Mouse (Mus musculus): ENCODE data around the gene Card10. TPM values are rescaled to one million over a fixed set of nuclear protein-coding genes. Genes with fewer than 3 reads are reported as not detected.

Card10 gene
- total RNA-seq, 1 experiment: 5.0 TPM

- no peak for TF ChIP-seq CHD2 (IDR thresholded peaks at IDR 0.05; ENCODE audit: low read depth, low read length)
- TF ChIP-seq ZNF384 (IDR thresholded peaks at IDR 0.05; ENCODE audit: low read depth, low read length): no peak
- no peak for TF ChIP-seq HCFC1 (IDR thresholded peaks at IDR 0.05; ENCODE audit: borderline replicate concordance, insufficient read depth, low read length)
- TF ChIP-seq MAFK (IDR thresholded peaks at IDR 0.05; ENCODE audit: insufficient read depth, low read depth, low read length): no peak
- no peak for TF ChIP-seq ZC3H11A (IDR thresholded peaks at IDR 0.05; ENCODE audit: borderline replicate concordance, low read depth, low read length)
- DNase-seq (ENCODE audit: low read depth, low spot score): no peak
- no peaks in the 10 kb centered on the region for H3K9me3 ChIP-seq (ENCODE audit: control insufficient read depth, insufficient read depth, low read depth, low read length)
- no peaks in the 10 kb centered on the region for H3K36me3 ChIP-seq (ENCODE audit: control insufficient read depth, insufficient read depth, low read length, poor library complexity, severe bottlenecking)
- H3K27ac ChIP-seq (ENCODE audit: insufficient read depth, low read depth, low read length, poor library complexity, severe bottlenecking): no peak overlapping the region
- H3K4me1 ChIP-seq (ENCODE audit: control insufficient read depth in 2 of 2, insufficient read depth in 2 of 2, low read length in 2 of 2, poor library complexity in 1 of 2): no peaks in the 10 kb centered on the region
- H3K4me3 ChIP-seq (ENCODE audit: insufficient read depth in 1 of 2, low read depth in 1 of 2, low read length in 2 of 2, poor library complexity in 1 of 2, severe bottlenecking in 1 of 2): no peak overlapping the region
- no peak overlapping the region for H3K9ac ChIP-seq (ENCODE audit: insufficient read depth, low read depth, low read length, poor library complexity, severe bottlenecking)
- in situ Hi-C loops (cut with MboI; ENCODE audit: low sequenced_read_pairs in 2 of 2, unreplicated experiment in 2 of 2): no loop called here
These were observed 46.7 kb downstream of the Card10 start for GRCm38 (mm10) chr15:78755966-78756725.

- TF ChIP-seq ZNF384 (IDR thresholded peaks at IDR 0.05; ENCODE audit: low read depth, low read length) (no peak), ZC3H11A (IDR thresholded peaks at IDR 0.05; ENCODE audit: borderline replicate concordance, low read depth, low read length) (no peak), MAFK (IDR thresholded peaks at IDR 0.05; ENCODE audit: insufficient read depth, low read depth, low read length) (no peak), HCFC1 (IDR thresholded peaks at IDR 0.05; ENCODE audit: borderline replicate concordance, insufficient read depth, low read length) (no peak), CHD2 (IDR thresholded peaks at IDR 0.05; ENCODE audit: low read depth, low read length) (no peak)
- in situ Hi-C loops (cut with MboI; ENCODE audit: low sequenced_read_pairs in 2 of 2, unreplicated experiment in 2 of 2): no loop called here
- H3K9ac ChIP-seq (ENCODE audit: insufficient read depth, low read depth, low read length, poor library complexity, severe bottlenecking): no peak overlapping the region
- no peak overlapping the region for H3K4me3 ChIP-seq (ENCODE audit: insufficient read depth in 1 of 2, low read depth in 1 of 2, low read length in 2 of 2, poor library complexity in 1 of 2, severe bottlenecking in 1 of 2)
- H3K9me3 ChIP-seq (ENCODE audit: control insufficient read depth, insufficient read depth, low read depth, low read length): no peaks in the 10 kb centered on the region
- no peak overlapping the region for H3K27ac ChIP-seq (ENCODE audit: insufficient read depth, low read depth, low read length, poor library complexity, severe bottlenecking)
- peaks cover 0 to under 1% of the 10 kb centered on the region in 2 experiments; a peak in 1 of 4 replicates for H3K4me1 ChIP-seq (ENCODE audit: control insufficient read depth in 2 of 2, insufficient read depth in 2 of 2, low read length in 2 of 2, poor library complexity in 1 of 2)
- H3K36me3 ChIP-seq (ENCODE audit: control insufficient read depth, insufficient read depth, low read length, poor library complexity, severe bottlenecking): no peaks in the 10 kb centered on the region
- no peak for DNase-seq (ENCODE audit: low read depth, low spot score)
These were observed 47.6 kb downstream of the Card10 start for GRCm38 (mm10) chr15:78755226-78755625.

GRCm38 (mm10) chr15:78754144-78754543 is 48.7 kb downstream of the Card10 start:
- DNase-seq (ENCODE audit: low read depth, low spot score): no peak
- Histone ChIP-seq H3K4me3 (ENCODE audit: insufficient read depth in 1 of 2, low read depth in 1 of 2, low read length in 2 of 2, poor library complexity in 1 of 2, severe bottlenecking in 1 of 2) (no peak overlapping the region), H3K36me3 (ENCODE audit: control insufficient read depth, insufficient read depth, low read length, poor library complexity, severe bottlenecking) (no peaks in the 10 kb centered on the region), H3K9ac (ENCODE audit: insufficient read depth, low read depth, low read length, poor library complexity, severe bottlenecking) (no peak overlapping the region), H3K4me1 (ENCODE audit: control insufficient read depth in 2 of 2, insufficient read depth in 2 of 2, low read length in 2 of 2, poor library complexity in 1 of 2) (peaks cover 0 to 8% of the 10 kb centered on the region in 2 experiments; a peak in 1 of 4 replicates), H3K9me3 (ENCODE audit: control insufficient read depth, insufficient read depth, low read depth, low read length) (no peaks in the 10 kb centered on the region), H3K27ac (ENCODE audit: insufficient read depth, low read depth, low read length, poor library complexity, severe bottlenecking) (no peak overlapping the region)
- in situ Hi-C loops (cut with MboI; ENCODE audit: low sequenced_read_pairs in 2 of 2, unreplicated experiment in 2 of 2): no loop called here
- TF ChIP-seq CHD2 (IDR thresholded peaks at IDR 0.05; ENCODE audit: low read depth, low read length): no peak
- no peak for TF ChIP-seq HCFC1 (IDR thresholded peaks at IDR 0.05; ENCODE audit: borderline replicate concordance, insufficient read depth, low read length)
- TF ChIP-seq MAFK (IDR thresholded peaks at IDR 0.05; ENCODE audit: insufficient read depth, low read depth, low read length): no peak
- TF ChIP-seq ZC3H11A (IDR thresholded peaks at IDR 0.05; ENCODE audit: borderline replicate concordance, low read depth, low read length): no peak
- no peak for TF ChIP-seq ZNF384 (IDR thresholded peaks at IDR 0.05; ENCODE audit: low read depth, low read length)

GRCm38 (mm10) chr15:78752991-78753390 is 49.9 kb downstream of the Card10 start:
- DNase-seq (ENCODE audit: low read depth, low spot score): peak; percentile 29
- Histone ChIP-seq H3K36me3 (ENCODE audit: control insufficient read depth, insufficient read depth, low read length, poor library complexity, severe bottlenecking) (no peaks in the 10 kb centered on the region), H3K4me3 (ENCODE audit: insufficient read depth in 1 of 2, low read depth in 1 of 2, low read length in 2 of 2, poor library complexity in 1 of 2, severe bottlenecking in 1 of 2) (no peak overlapping the region), H3K27ac (ENCODE audit: insufficient read depth, low read depth, low read length, poor library complexity, severe bottlenecking) (no peak overlapping the region), H3K9ac (ENCODE audit: insufficient read depth, low read depth, low read length, poor library complexity, severe bottlenecking) (no peak overlapping the region), H3K9me3 (ENCODE audit: control insufficient read depth, insufficient read depth, low read depth, low read length) (no peaks in the 10 kb centered on the region), H3K4me1 (ENCODE audit: control insufficient read depth in 2 of 2, insufficient read depth in 2 of 2, low read length in 2 of 2, poor library complexity in 1 of 2) (peaks cover 0 to 13% of the 10 kb centered on the region in 2 experiments; a peak in 1 of 4 replicates)
- in situ Hi-C loops (cut with MboI; ENCODE audit: low sequenced_read_pairs in 2 of 2, unreplicated experiment in 2 of 2): no loop called here
- TF ChIP-seq ZC3H11A (IDR thresholded peaks at IDR 0.05; ENCODE audit: borderline replicate concordance, low read depth, low read length): no peak
- TF ChIP-seq MAFK (IDR thresholded peaks at IDR 0.05; ENCODE audit: insufficient read depth, low read depth, low read length): no peak
- no peak for TF ChIP-seq CHD2 (IDR thresholded peaks at IDR 0.05; ENCODE audit: low read depth, low read length)
- no peak for TF ChIP-seq ZNF384 (IDR thresholded peaks at IDR 0.05; ENCODE audit: low read depth, low read length)
- no peak for TF ChIP-seq HCFC1 (IDR thresholded peaks at IDR 0.05; ENCODE audit: borderline replicate concordance, insufficient read depth, low read length)
